Mouse (Mus musculus) erythroid progenitor cell, adult 5-6 weeks (primary cell): ENCODE measurements around the gene Dock2. TPM values are rescaled to one million over a fixed set of nuclear protein-coding genes. Genes with fewer than 3 reads are reported as not detected.
A peak's percentile ranks its signal among the peaks of the same experiment; 100 is the strongest.

ENCODE experiments used
- ATAC-seq: replicated peaks from 2 replicates; pipeline ENCODE4 v1.8.0; 2016; ENCODE audit warnings: moderate number of reproducible peaks, mild to moderate bottlenecking, moderate TSS enrichment, inconsistent platforms; ENCODE audit not compliant: poor library complexity, low FRiP score, severe bottlenecking
- total RNA-seq, 2 experiments: library from RNA; stranded (forward) in 1 of 2; stranded (reverse) in 1 of 2; fragments of 150-400 nt in 1 of 2; fragments of 186-747, 209-891 nt in 1 of 2; gene quantifications; 2 replicates each; pipeline versions ENCODE4 v1.2.3 to v1.2.4; 2015 to 2017; ENCODE audit warnings: low replicate concordance in 2 of 2

Dock2 gene
- total RNA-seq, 2 experiments from 2014 or later: 14.6 to 25.2 TPM

GRCm38 (mm10) chr11:34770666-34771065, 13.0 kb downstream of the Dock2 start:
- no peak for ATAC-seq

GRCm38 (mm10) chr11:34769946-34770345, 13.7 kb downstream of the Dock2 start:
- ATAC-seq: no peak

- ATAC-seq: no peak
These were observed 14.3 kb downstream of the Dock2 start for GRCm38 (mm10) chr11:34769396-34769795.

- no peak for ATAC-seq
These were observed 19.8 kb downstream of the Dock2 start for GRCm38 (mm10) chr11:34763739-34764361.

GRCm38 (mm10) chr11:34762570-34763127, 21.0 kb downstream of the Dock2 start:
- ATAC-seq: no peak

- ATAC-seq: no peak
These were observed 21.6 kb downstream of the Dock2 start for GRCm38 (mm10) chr11:34762125-34762524.

GRCm38 (mm10) chr11:34759582-34759981, 24.1 kb downstream of the Dock2 start:
- no peak for ATAC-seq

- no peak for ATAC-seq
These were observed 42.6 kb downstream of the Dock2 start for GRCm38 (mm10) chr11:34741081-34741480.

GRCm38 (mm10) chr11:34739816-34740215, 43.9 kb downstream of the Dock2 start:
- no peak for ATAC-seq

- ATAC-seq: no peak
These were observed 44.7 kb downstream of the Dock2 start for GRCm38 (mm10) chr11:34738945-34739344.

- no peak for ATAC-seq
These were observed 46.5 kb downstream of the Dock2 start for GRCm38 (mm10) chr11:34737193-34737592.

GRCm38 (mm10) chr11:34734033-34734432, 49.7 kb downstream of the Dock2 start:
- ATAC-seq: no peak

- no peak for ATAC-seq
These were observed 56.2 kb downstream of the Dock2 start for GRCm38 (mm10) chr11:34727467-34727866.

GRCm38 (mm10) chr11:34726699-34727347, 56.9 kb downstream of the Dock2 start:
- ATAC-seq: no peak

- no peak for ATAC-seq
These were observed 70.3 kb downstream of the Dock2 start for GRCm38 (mm10) chr11:34713360-34713759.

GRCm38 (mm10) chr11:34708278-34708677, 75.4 kb downstream of the Dock2 start:
- ATAC-seq: no peak

- no peak for ATAC-seq
These were observed 76.3 kb downstream of the Dock2 start for GRCm38 (mm10) chr11:34707360-34707759.

GRCm38 (mm10) chr11:34705108-34705446, 78.6 kb downstream of the Dock2 start:
- ATAC-seq: no peak

GRCm38 (mm10) chr11:34704384-34705107, 79.1 kb downstream of the Dock2 start:
- ATAC-seq: no peak

- ATAC-seq: no peak
These were observed 79.8 kb downstream of the Dock2 start for GRCm38 (mm10) chr11:34703851-34704250.

GRCm38 (mm10) chr11:34681790-34682189, 101.9 kb downstream of the Dock2 start:
- ATAC-seq: peak; percentile 91
